Mouse (Mus musculus) neural tube, embryonic 11.5 days (tissue): ENCODE measurements around the gene Adamts18. TPM values are rescaled to one million over a fixed set of nuclear protein-coding genes. Genes with fewer than 3 reads are reported as not detected.

Source experiments
- ATAC-seq: fragments of 200-750 bp; cut with Nextera tagmentation; 2 replicates; pipeline ENCODE4 v1.8.0; 2017; ENCODE audit warnings: moderate number of reproducible peaks, mild to moderate bottlenecking, moderate TSS enrichment, moderate library complexity; ENCODE audit not compliant: insufficient read depth, low FRiP score, low TSS enrichment
- DNase-seq: peaks from one replicate; pipeline ENCODE4 v3.0.0-alpha.2; 2015; ENCODE audit warnings: low spot score
- H3K27ac ChIP-seq: fragments of 300-500 bp; sonication (generic); 2 replicates; pipeline ENCODE4 v1.5.1; 2014; ENCODE audit warnings: low read depth, mild to moderate bottlenecking, low read length
- H3K27me3 ChIP-seq: fragments of 300-500 bp; sonication (generic); 2 replicates; pipeline ENCODE4 v1.6.1; 2014; ENCODE audit warnings: mild to moderate bottlenecking, low read length, mixed read lengths; ENCODE audit not compliant: control insufficient read depth, insufficient read depth
- H3K36me3 ChIP-seq: fragments of 300-500 bp; sonication (generic); 2 replicates; pipeline ENCODE4 v1.6.1; 2014; ENCODE audit warnings: mild to moderate bottlenecking, low read length, moderate library complexity, mixed read lengths; ENCODE audit not compliant: control insufficient read depth, insufficient read depth
- H3K4me1 ChIP-seq: fragments of 300-500 bp; sonication (generic); 2 replicates; pipeline ENCODE4 v1.6.1; 2014; ENCODE audit warnings: low read length, mixed read lengths; ENCODE audit not compliant: control insufficient read depth, insufficient read depth
- H3K4me2 ChIP-seq: fragments of 300-500 bp; sonication (generic); 2 replicates; pipeline ENCODE4 v1.6.1; 2014; ENCODE audit warnings: low read depth, mild to moderate bottlenecking, moderate library complexity
- H3K4me3 ChIP-seq: fragments of 300-500 bp; sonication (generic); 2 replicates; pipeline ENCODE4 v1.5.1; 2014; ENCODE audit warnings: low read depth, low read length
- H3K9ac ChIP-seq: fragments of 300-500 bp; sonication (generic); 2 replicates; pipeline ENCODE4 v1.6.1; 2014; ENCODE audit warnings: mild to moderate bottlenecking, low read length
- H3K9me3 ChIP-seq: fragments of 300-500 bp; sonication (generic); 2 replicates; pipeline ENCODE4 v1.6.1; 2016; ENCODE audit warnings: low read length; ENCODE audit not compliant: control insufficient read depth
- WGBS: fragments of 180-500 bp; shearing (Covaris S2); extraction: QIAGEN DNeasy Blood & Tissue Kit; methylation state at CpG from one replicate; pipeline ENCODE4 v1.1.7; 2014; 5-methylcytosine and 5-hydroxymethylcytosine counted together
- polyA plus RNA-seq: library from polyadenylated mRNA; unstranded; fragments of >200 nt; fragmentation: Nextera tagmentation; extraction: Ambion mirVana; gene quantifications from 2 replicates; pipeline ENCODE4 v1.2.1, GENCODE M21; 2014

Gene Adamts18
- polyA plus RNA-seq, 1 experiment from 2014 or later: 0.86 TPM

DNA sequence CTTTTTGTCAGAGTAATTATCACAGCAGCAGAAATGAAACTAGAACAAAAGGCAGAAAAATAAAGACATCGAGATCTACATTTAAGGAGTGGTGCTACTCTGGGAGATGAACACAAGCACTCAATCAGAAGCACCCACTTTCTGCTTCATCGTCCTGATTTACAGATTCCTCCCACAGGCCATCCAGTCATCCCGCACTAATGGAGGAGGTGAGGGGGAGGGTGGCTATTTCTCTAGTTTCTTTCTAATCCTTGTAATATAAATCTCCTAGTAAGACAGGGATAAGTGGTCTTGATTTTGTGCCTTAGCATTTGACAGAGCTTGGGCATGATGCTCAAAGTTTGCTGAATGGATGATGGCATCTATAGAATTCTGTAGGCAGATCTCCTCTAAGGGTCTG is 57.5 kb downstream of the Adamts18 start:
- no peak overlapping the region for H3K27ac ChIP-seq
- H3K4me1 ChIP-seq: no peaks in the 10 kb centered on the region
- ATAC-seq: no peak
- no peak overlapping the region for H3K4me3 ChIP-seq
- no peak for DNase-seq
- no peak overlapping the region for H3K4me2 ChIP-seq
- no peaks in the 10 kb centered on the region for H3K36me3 ChIP-seq
- H3K9ac ChIP-seq: no peak overlapping the region
- no peaks in the 10 kb centered on the region for H3K9me3 ChIP-seq
- no CpG with 5 or more reads among the region's 3 CpGs for WGBS
- H3K27me3 ChIP-seq: no peaks in the 10 kb centered on the region

DNA sequence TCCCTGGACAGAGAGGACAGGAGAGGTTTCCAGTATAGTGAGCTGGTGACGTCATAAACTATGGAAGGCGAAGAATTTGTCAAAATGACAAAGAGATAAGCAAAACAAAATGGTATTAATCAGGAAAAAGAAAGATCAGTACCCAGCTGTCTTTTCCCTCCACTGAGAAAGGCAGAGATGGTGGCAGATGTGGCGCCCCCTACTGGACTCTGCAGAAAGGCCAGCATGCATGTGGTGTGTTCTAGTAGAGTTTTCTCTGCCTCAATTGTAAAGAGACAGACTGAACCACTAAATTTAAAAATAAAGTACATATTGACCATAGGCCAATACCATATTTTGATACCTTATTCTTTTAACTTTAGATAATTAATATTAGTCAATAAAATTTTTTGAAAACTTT is 64.8 kb downstream of the Adamts18 start:
- H3K4me1 ChIP-seq: no peaks in the 10 kb centered on the region
- H3K4me2 ChIP-seq: no peak overlapping the region
- H3K36me3 ChIP-seq: no peaks in the 10 kb centered on the region
- ATAC-seq (no peak), DNase-seq (no peak)
- H3K9me3 ChIP-seq: no peaks in the 10 kb centered on the region
- no peaks in the 10 kb centered on the region for H3K27me3 ChIP-seq
- no peak overlapping the region for H3K9ac ChIP-seq
- no peak overlapping the region for H3K4me3 ChIP-seq
- no CpG with 5 or more reads among the region's 3 CpGs for WGBS
- H3K27ac ChIP-seq: no peak overlapping the region

DNA sequence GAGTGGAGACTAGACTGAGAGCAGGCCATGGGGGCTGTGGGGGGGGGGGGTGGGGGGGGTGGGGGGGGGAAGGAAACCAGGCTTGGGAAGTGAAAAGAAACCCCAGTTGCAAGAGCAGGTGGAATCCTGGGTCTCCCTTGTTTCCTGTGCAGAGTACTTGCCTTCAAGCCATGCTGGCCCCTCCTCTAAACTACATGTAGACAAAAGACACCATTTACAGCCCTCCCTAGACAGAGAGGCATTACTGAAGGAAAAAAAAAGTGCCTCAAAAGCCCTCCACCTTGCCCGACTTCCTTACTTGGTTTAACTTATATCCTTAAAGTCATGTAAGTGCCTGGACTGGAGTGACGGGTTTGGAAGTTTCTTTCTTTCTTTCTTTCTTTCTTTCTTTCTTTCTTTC is 67.0 kb downstream of the Adamts18 start:
- Histone ChIP-seq H3K4me3 (no peak overlapping the region), H3K4me2 (no peak overlapping the region), H3K27me3 (no peaks in the 10 kb centered on the region), H3K27ac (no peak overlapping the region), H3K4me1 (no peaks in the 10 kb centered on the region), H3K9me3 (no peaks in the 10 kb centered on the region), H3K36me3 (no peaks in the 10 kb centered on the region), H3K9ac (no peak overlapping the region)
- DNase-seq (no peak), ATAC-seq (no peak)
- 54% methylated on average over 2 of the region's 2 CpGs for WGBS

DNA sequence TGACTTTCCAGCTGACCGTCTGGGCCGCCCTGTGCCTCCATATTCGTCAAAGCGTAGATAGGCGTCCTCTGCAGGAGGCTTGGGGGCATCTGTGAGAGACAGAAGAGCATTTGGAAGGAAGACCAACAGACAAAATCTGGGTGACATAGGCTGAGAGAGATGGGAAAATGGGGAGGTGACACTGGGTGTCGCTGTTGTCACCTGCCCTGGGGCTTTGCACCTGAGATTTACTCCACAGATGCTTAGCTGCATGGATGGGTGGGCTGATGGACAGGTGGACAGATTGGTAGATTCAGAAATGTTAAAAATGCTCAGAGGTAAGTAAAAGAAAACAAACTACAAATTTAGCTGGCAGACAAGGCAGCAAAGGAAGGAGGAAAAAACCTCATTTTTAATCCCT is 73.2 kb downstream of the Adamts18 start:
- Histone ChIP-seq H3K4me2 (no peak overlapping the region), H3K27ac (no peak overlapping the region), H3K27me3 (no peaks in the 10 kb centered on the region), H3K4me3 (no peak overlapping the region), H3K9me3 (no peaks in the 10 kb centered on the region), H3K9ac (no peak overlapping the region), H3K4me1 (no peaks in the 10 kb centered on the region), H3K36me3 (no peaks in the 10 kb centered on the region)
- no peak for DNase-seq
- no peak for ATAC-seq
- WGBS: 78% methylated on average over 6 of the region's 6 CpGs

DNA sequence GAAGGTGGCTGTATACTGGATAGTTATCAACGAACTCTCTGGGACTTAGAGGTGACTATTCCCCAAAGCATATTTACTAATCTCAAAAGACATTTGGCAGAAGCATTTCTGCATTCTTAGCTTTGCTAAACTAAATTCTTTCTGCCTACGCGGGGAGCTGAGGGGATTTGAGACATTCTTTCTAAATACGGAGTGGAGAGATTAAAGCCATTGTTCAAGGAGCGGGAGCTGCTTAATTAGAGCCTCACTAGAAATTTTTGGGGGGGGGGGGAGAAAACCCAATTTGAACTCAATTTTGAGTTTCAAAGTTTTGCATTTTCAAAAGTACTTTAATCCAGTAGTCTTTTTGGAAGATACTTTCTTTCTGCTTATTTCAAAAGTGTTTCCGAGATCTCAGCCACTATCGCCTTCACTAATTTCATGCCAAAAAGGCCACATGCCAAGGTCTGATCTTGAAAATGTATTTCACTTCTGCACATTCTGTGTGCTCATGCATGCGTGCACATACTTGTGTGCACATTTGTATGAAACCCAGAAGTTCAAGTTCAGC is 79.6 kb downstream of the Adamts18 start:
- Histone ChIP-seq H3K27ac (no peak overlapping the region), H3K4me1 (no peaks in the 10 kb centered on the region), H3K4me3 (no peak overlapping the region), H3K27me3 (no peaks in the 10 kb centered on the region), H3K9ac (no peak overlapping the region), H3K4me2 (no peak overlapping the region), H3K36me3 (no peaks in the 10 kb centered on the region), H3K9me3 (no peaks in the 10 kb centered on the region)
- ATAC-seq: no peak
- WGBS: 84% methylated on average over 8 of the region's 8 CpGs
- no peak for DNase-seq

DNA sequence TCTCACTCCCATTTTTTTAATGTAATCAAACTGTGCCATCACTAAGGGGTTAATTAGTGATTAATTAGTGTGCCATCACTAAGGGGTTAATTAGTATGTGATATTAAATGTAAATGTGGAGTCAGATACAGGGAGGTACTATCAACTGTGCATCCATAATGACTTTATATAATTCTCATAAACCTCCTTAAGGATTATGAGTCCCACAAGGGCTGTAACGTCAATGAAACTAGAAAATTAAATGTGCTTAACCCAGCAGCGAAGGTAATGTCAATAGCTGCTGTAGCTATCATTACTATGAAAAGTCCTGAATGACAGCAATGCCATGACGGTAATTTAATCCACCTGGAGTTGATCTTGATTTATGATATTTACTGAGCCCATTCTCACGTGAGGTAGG is 83.4 kb downstream of the Adamts18 start:
- Histone ChIP-seq H3K9ac (no peak overlapping the region), H3K9me3 (no peaks in the 10 kb centered on the region), H3K4me1 (peaks cover 7% of the 10 kb centered on the region; the same call in 1 of the 2 replicates), H3K4me3 (no peak overlapping the region), H3K27ac (no peak overlapping the region), H3K36me3 (no peaks in the 10 kb centered on the region), H3K4me2 (no peak overlapping the region), H3K27me3 (no peaks in the 10 kb centered on the region)
- DNase-seq (no peak), ATAC-seq (no peak)
- WGBS: 69% methylated on average over 4 of the region's 4 CpGs

DNA sequence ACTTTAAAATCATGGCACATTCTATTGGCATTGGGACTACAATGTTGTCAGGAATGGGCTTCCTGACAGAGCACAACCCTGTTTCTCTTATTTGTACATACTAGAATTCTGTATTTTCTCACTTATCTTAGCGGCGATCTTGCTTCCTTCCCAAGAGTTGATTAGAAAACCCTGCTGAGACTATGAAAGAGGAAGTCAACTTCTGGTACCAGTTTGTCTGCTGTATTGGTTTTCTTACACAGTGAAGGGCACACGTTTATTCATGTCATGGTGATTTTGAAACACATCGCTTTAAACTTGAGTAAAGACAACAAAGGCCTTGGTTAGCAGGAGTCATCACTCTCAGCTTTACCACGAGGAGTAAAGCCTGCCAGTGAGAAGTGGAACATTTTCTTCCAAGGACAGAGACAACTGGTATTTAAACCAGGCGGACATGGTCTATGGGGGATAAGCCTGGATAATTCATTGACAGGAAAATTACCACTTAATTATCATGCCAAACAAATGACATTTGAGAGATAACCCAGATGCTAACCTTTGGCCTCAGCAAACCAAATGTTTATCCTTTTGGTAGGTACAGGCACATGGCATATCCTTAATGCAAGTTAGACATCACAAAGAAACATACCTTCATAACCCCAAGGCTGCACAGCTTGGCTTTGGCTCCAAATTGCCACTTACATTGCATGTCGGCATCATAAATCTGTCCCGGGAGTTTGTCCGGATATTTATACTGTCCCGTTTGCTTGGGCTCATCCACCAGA is 84.8 kb downstream of the Adamts18 start:
- no peak overlapping the region for H3K9ac ChIP-seq
- no peak for ATAC-seq
- peaks cover 7% of the 10 kb centered on the region; the same call in 1 of the 2 replicates for H3K4me1 ChIP-seq
- H3K4me2 ChIP-seq: no peak overlapping the region
- H3K9me3 ChIP-seq: no peaks in the 10 kb centered on the region
- H3K4me3 ChIP-seq: no peak overlapping the region
- 65% methylated on average over 10 of the region's 10 CpGs for WGBS
- no peaks in the 10 kb centered on the region for H3K36me3 ChIP-seq
- H3K27me3 ChIP-seq: no peaks in the 10 kb centered on the region
- H3K27ac ChIP-seq: no peak overlapping the region
- peak; percentile 23 for DNase-seq

DNA sequence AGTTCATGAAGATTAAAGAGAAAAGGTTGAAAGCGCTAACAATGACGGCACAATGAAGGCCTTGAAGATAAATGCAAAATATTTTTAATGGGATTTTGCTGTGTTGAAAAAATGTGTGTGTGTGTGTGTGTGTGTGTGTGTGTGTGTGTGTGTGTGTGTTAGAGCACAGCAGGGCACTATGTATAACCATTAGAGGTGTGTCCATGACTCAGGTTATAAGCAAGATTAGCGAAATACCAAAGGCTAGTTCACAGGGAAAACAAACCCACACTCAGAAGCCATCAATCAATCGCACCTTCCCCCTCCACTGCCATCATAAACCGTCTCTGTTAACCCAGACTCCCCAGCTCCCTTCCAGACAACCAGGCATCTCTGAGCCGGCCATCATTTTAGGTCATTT is 86.4 kb downstream of the Adamts18 start:
- ATAC-seq (no peak), DNase-seq (no peak)
- peaks cover 7% of the 10 kb centered on the region; the same call in 1 of the 2 replicates for H3K4me1 ChIP-seq
- H3K9me3 ChIP-seq: no peaks in the 10 kb centered on the region
- no peaks in the 10 kb centered on the region for H3K36me3 ChIP-seq
- 69% methylated on average over 6 of the region's 6 CpGs for WGBS
- no peak overlapping the region for H3K27ac ChIP-seq
- H3K27me3 ChIP-seq: no peaks in the 10 kb centered on the region
- no peak overlapping the region for H3K9ac ChIP-seq
- H3K4me3 ChIP-seq: no peak overlapping the region
- no peak overlapping the region for H3K4me2 ChIP-seq

DNA sequence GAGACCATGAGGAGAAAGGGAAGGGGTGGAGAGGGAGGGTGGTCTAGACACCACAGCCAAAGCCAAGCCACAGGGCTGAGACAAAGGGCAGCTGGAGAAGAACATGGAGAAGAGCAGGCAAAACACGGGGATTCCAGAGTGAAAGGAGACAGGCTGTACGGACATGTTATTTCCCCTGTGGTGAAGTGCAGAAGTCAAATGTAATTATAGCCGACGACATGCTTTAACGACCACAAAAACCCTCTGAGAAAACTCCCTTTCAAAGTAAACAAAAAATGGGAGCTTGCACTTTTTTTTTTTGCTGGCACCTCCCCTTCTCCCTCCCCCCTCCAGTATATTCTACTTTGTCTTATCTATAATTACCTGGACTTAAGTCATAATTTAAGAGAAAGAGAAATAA is 92.7 kb downstream of the Adamts18 start:
- 80% methylated on average over 5 of the region's 5 CpGs for WGBS
- H3K27ac ChIP-seq: no peak overlapping the region
- DNase-seq: no peak
- no peaks in the 10 kb centered on the region for H3K36me3 ChIP-seq
- H3K4me3 ChIP-seq: no peak overlapping the region
- H3K4me1 ChIP-seq: no peaks in the 10 kb centered on the region
- no peak for ATAC-seq
- no peaks in the 10 kb centered on the region for H3K27me3 ChIP-seq
- H3K9ac ChIP-seq: no peak overlapping the region
- no peaks in the 10 kb centered on the region for H3K9me3 ChIP-seq
- no peak overlapping the region for H3K4me2 ChIP-seq
